Mouse (Mus musculus): ENCODE measurements around the gene Npcd. TPM values are rescaled to one million over a fixed set of nuclear protein-coding genes. Genes with fewer than 3 reads are reported as not detected.
A peak's percentile ranks its signal among the peaks of the same experiment; 100 is the strongest.

Npcd gene
- polyA plus RNA-seq, 1 experiment from 2014 or later: 0.42 TPM

GRCm38 (mm10) chr15:79745883-79746282 is 88.2 kb downstream of the Npcd start:
- H3K27ac ChIP-seq (replicated peaks): no peak overlapping the region
- H3K27me3 ChIP-seq (replicated peaks): no peaks in the 10 kb centered on the region
- no peaks in the 10 kb centered on the region for H3K36me3 ChIP-seq
- H3K9ac ChIP-seq (replicated peaks): no peak overlapping the region
- H3K4me3 ChIP-seq (replicated peaks): no peak overlapping the region
- H3K9me3 ChIP-seq (replicated peaks): no peaks in the 10 kb centered on the region
- no peak for ATAC-seq (ENCODE audit: low FRiP score)
- peaks cover 14% of the 10 kb centered on the region for H3K4me1 ChIP-seq
- WGBS: 94% methylated on average over 5 of the region's 5 CpGs
- no peak overlapping the region for H3K4me2 ChIP-seq

GRCm38 (mm10) chr15:79745312-79745711 is 88.7 kb downstream of the Npcd start:
- WGBS: 89% methylated on average over 10 of the region's 10 CpGs
- no peaks in the 10 kb centered on the region for H3K9me3 ChIP-seq (replicated peaks)
- no peak for ATAC-seq (ENCODE audit: low FRiP score)
- H3K36me3 ChIP-seq: no peaks in the 10 kb centered on the region
- no peak overlapping the region for H3K9ac ChIP-seq (replicated peaks)
- H3K4me1 ChIP-seq: peaks cover 20% of the 10 kb centered on the region
- H3K27me3 ChIP-seq (replicated peaks): no peaks in the 10 kb centered on the region
- no peak overlapping the region for H3K4me2 ChIP-seq
- no peak overlapping the region for H3K27ac ChIP-seq (replicated peaks)
- no peak overlapping the region for H3K4me3 ChIP-seq (replicated peaks)

GRCm38 (mm10) chr15:79744742-79745141 is 89.3 kb downstream of the Npcd start:
- Histone ChIP-seq H3K9me3 (replicated peaks) (no peaks in the 10 kb centered on the region), H3K36me3 (no peaks in the 10 kb centered on the region), H3K27me3 (replicated peaks) (no peaks in the 10 kb centered on the region), H3K4me1 (peaks cover 26% of the 10 kb centered on the region), H3K27ac (replicated peaks) (no peak overlapping the region), H3K4me3 (replicated peaks) (no peak overlapping the region), H3K4me2 (no peak overlapping the region), H3K9ac (replicated peaks) (no peak overlapping the region)
- ATAC-seq (ENCODE audit: low FRiP score): no peak
- WGBS: 78% methylated on average over 8 of the region's 8 CpGs

- H3K27ac ChIP-seq (replicated peaks): no peak overlapping the region
- H3K4me2 ChIP-seq: no peak overlapping the region
- H3K27me3 ChIP-seq (replicated peaks): no peaks in the 10 kb centered on the region
- peaks cover 31% of the 10 kb centered on the region for H3K4me1 ChIP-seq
- H3K36me3 ChIP-seq: peaks cover 5% of the 10 kb centered on the region
- no peak overlapping the region for H3K4me3 ChIP-seq (replicated peaks)
- no peak overlapping the region for H3K9ac ChIP-seq (replicated peaks)
- H3K9me3 ChIP-seq (replicated peaks): no peaks in the 10 kb centered on the region
- 89% methylated on average over 11 of the region's 11 CpGs for WGBS
- no peak for ATAC-seq (ENCODE audit: low FRiP score)
These were observed 90.0 kb downstream of the Npcd start for GRCm38 (mm10) chr15:79744001-79744400.

- Histone ChIP-seq H3K4me2 (peak overlapping the region; percentile 87), H3K27me3 (replicated peaks) (no peaks in the 10 kb centered on the region), H3K27ac (replicated peaks) (peak overlapping the region; percentile 76), H3K4me1 (peaks cover 31% of the 10 kb centered on the region), H3K9ac (replicated peaks) (peak overlapping the region; percentile 89), H3K36me3 (peaks cover 18% of the 10 kb centered on the region), H3K4me3 (replicated peaks) (peak overlapping the region; percentile 96), H3K9me3 (replicated peaks) (no peaks in the 10 kb centered on the region)
- under 1% methylated on average over 23 of the region's 23 CpGs for WGBS
- ATAC-seq (ENCODE audit: low FRiP score): no peak
These were observed 91.4 kb downstream of the Npcd start for GRCm38 (mm10) chr15:79742706-79743023.

- ATAC-seq (ENCODE audit: low FRiP score): peak; percentile 93
- H3K27me3 ChIP-seq (replicated peaks): no peaks in the 10 kb centered on the region
These were observed 91.9 kb downstream of the Npcd start, which contains the start of gene Sun2 for GRCm38 (mm10) chr15:79741921-79742705. Gene Sun2, minus strand, starts transcription at chr15:79742536.

GRCm38 (mm10) chr15:79741173-79741858 is 92.7 kb downstream of the Npcd start:
- Histone ChIP-seq H3K4me2 (peak overlapping the region; percentile 87), H3K36me3 (peaks cover 30% of the 10 kb centered on the region), H3K27ac (replicated peaks) (peak overlapping the region; percentile 76), H3K9ac (replicated peaks) (peak overlapping the region; percentile 89), H3K4me1 (peaks cover 31% of the 10 kb centered on the region), H3K27me3 (replicated peaks) (no peaks in the 10 kb centered on the region), H3K9me3 (replicated peaks) (no peaks in the 10 kb centered on the region), H3K4me3 (replicated peaks) (peak overlapping the region; percentile 96)
- WGBS: 27% methylated on average over 14 of the region's 14 CpGs
- ATAC-seq (ENCODE audit: low FRiP score): no peak

More at GRCm38 (mm10) chr15:79741921-79742705, 91.9 kb downstream of the Npcd start, which contains the start of gene Sun2:
- Histone ChIP-seq H3K27ac (replicated peaks) (peak within 1 kb of the TSS; percentile 76), H3K4me1 (peaks cover 31% of the 10 kb centered on the region), H3K4me2 (peak within 1 kb of the TSS; percentile 87), H3K36me3 (peaks cover 23% of the 10 kb centered on the region), H3K9ac (replicated peaks) (peak within 1 kb of the TSS; percentile 89), H3K9me3 (replicated peaks) (no peaks in the 10 kb centered on the region), H3K4me3 (replicated peaks) (peak within 1 kb of the TSS; percentile 96)
- WGBS: under 1% methylated on average over 66 of the region's 93 CpGs

- ATAC-seq (ENCODE audit: low FRiP score): no peak
- Histone ChIP-seq H3K9ac (replicated peaks) (peak overlapping the region; percentile 89; the same call in 1 of the 2 replicates), H3K27ac (replicated peaks) (no peak overlapping the region), H3K9me3 (replicated peaks) (no peaks in the 10 kb centered on the region), H3K4me2 (peak overlapping the region; percentile 87), H3K4me3 (replicated peaks) (peak overlapping the region; percentile 96), H3K36me3 (peaks cover 33% of the 10 kb centered on the region), H3K27me3 (replicated peaks) (no peaks in the 10 kb centered on the region), H3K4me1 (peaks cover 31% of the 10 kb centered on the region)
- 81% methylated on average over 3 of the region's 3 CpGs for WGBS
These were observed 93.3 kb downstream of the Npcd start for GRCm38 (mm10) chr15:79740739-79741138.

Other genes starting within 250 kb of the Npcd start
- 1.0 and 1.8 TPM in 2 replicates for gene Dmc1, start 229.1 kb downstream of the Npcd start, polyA plus RNA-seq (2015; fragmentation: Nextera tagmentation; extraction: Ambion mirVana)
- gene Fam227a, start 175.3 kb downstream of the Npcd start, polyA plus RNA-seq (2015; fragmentation: Nextera tagmentation; extraction: Ambion mirVana): 3.0 and 3.7 TPM in 2 replicates
- gene Cby1, start 175.0 kb downstream of the Npcd start, polyA plus RNA-seq (2015; fragmentation: Nextera tagmentation; extraction: Ambion mirVana): 85.0 and 94.6 TPM in 2 replicates
- 231 and 246 TPM in 2 replicates for gene Tomm22, start 163.4 kb downstream of the Npcd start, polyA plus RNA-seq (2015; fragmentation: Nextera tagmentation; extraction: Ambion mirVana)
- gene Josd1, start 146.3 kb downstream of the Npcd start, polyA plus RNA-seq (2015; fragmentation: Nextera tagmentation; extraction: Ambion mirVana): 20.6 and 21.8 TPM in 2 replicates
- gene Gtpbp1, start 143.4 kb downstream of the Npcd start, polyA plus RNA-seq (2015; fragmentation: Nextera tagmentation; extraction: Ambion mirVana): 43.2 and 44.0 TPM in 2 replicates
- gene Sun2, start 91.7 kb downstream of the Npcd start, polyA plus RNA-seq (2015; fragmentation: Nextera tagmentation; extraction: Ambion mirVana): 5.5 and 6.2 TPM in 2 replicates
- 58.4 and 63.7 TPM in 2 replicates for gene Dnal4, start 56.4 kb downstream of the Npcd start, polyA plus RNA-seq (2015; fragmentation: Nextera tagmentation; extraction: Ambion mirVana)
- gene Nptxr, start 29.5 kb downstream of the Npcd start, polyA plus RNA-seq (2015; fragmentation: Nextera tagmentation; extraction: Ambion mirVana): 39.9 and 49.0 TPM in 2 replicates
- gene Cbx6, start 451 bp upstream of the Npcd start, polyA plus RNA-seq (2015; fragmentation: Nextera tagmentation; extraction: Ambion mirVana): 53.1 and 64.3 TPM in 2 replicates
- gene Apobec3, start 57.4 kb upstream of the Npcd start, polyA plus RNA-seq (2015; fragmentation: Nextera tagmentation; extraction: Ambion mirVana): 4.8 and 44.4 TPM in 2 replicates
- gene Cbx7, start 136.9 kb upstream of the Npcd start, polyA plus RNA-seq (2015; fragmentation: Nextera tagmentation; extraction: Ambion mirVana): 4.1 and 4.6 TPM in 2 replicates
- 6.5 and 7.0 TPM in 2 replicates for gene Pdgfb, start 180.7 kb upstream of the Npcd start, polyA plus RNA-seq (2015; fragmentation: Nextera tagmentation; extraction: Ambion mirVana)

Data from neural tube, embryonic 15.5 days (tissue).